Mouse (Mus musculus) forebrain, embryonic 16.5 days (tissue): ENCODE measurements around the gene Snd1. TPM values are rescaled to one million over a fixed set of nuclear protein-coding genes. Genes with fewer than 3 reads are reported as not detected.

ENCODE experiments used
- ATAC-seq: fragments of 200-750 bp; cut with Nextera tagmentation; 2 replicates; pipeline ENCODE4 v1.8.0; 2017; ENCODE audit warnings: mild to moderate bottlenecking, moderate library complexity
- H3K27ac ChIP-seq: fragments of 300-500 bp; sonication (generic); 2 replicates; pipeline ENCODE4 v1.5.1; 2014; ENCODE audit warnings: low read length, control low read depth
- H3K27me3 ChIP-seq: fragments of 300-500 bp; sonication (generic); replicated peaks from 2 replicates; pipeline ENCODE4 v1.6.1; 2014; ENCODE audit warnings: low read length; ENCODE audit not compliant: control insufficient read depth, insufficient read depth
- H3K36me3 ChIP-seq: fragments of 300-500 bp; sonication (generic); 2 replicates; pipeline ENCODE4 v1.6.1; 2014; ENCODE audit not compliant: control insufficient read depth, insufficient read depth
- H3K4me1 ChIP-seq: fragments of 300-500 bp; sonication (generic); replicated peaks from 2 replicates; pipeline ENCODE4 v1.6.1; 2014; ENCODE audit warnings: low read length; ENCODE audit not compliant: control insufficient read depth, insufficient read depth
- H3K4me2 ChIP-seq: fragments of 300-500 bp; sonication (generic); 2 replicates; pipeline ENCODE4 v1.6.1; 2014; ENCODE audit warnings: mild to moderate bottlenecking, low read length, control low read depth
- H3K4me3 ChIP-seq: fragments of 300-500 bp; sonication (generic); replicated peaks from 2 replicates; pipeline ENCODE4 v1.5.1; 2014; ENCODE audit warnings: mild to moderate bottlenecking, low read length, control low read depth
- H3K9ac ChIP-seq: fragments of 300-500 bp; sonication (generic); replicated peaks from 2 replicates; pipeline ENCODE4 v1.6.1; 2014; ENCODE audit warnings: low read depth, low read length, control low read depth
- H3K9me3 ChIP-seq: fragments of 300-500 bp; sonication (generic); 2 replicates; pipeline ENCODE4 v1.6.1; 2016; ENCODE audit warnings: low read length; ENCODE audit not compliant: control insufficient read depth
- WGBS: fragments of 180-500 bp; shearing (Covaris S2); extraction: QIAGEN DNeasy Blood & Tissue Kit; methylation state at CpG from one replicate; pipeline ENCODE4 v1.1.7; 2014; 5-methylcytosine and 5-hydroxymethylcytosine counted together
- polyA plus RNA-seq: library from polyadenylated mRNA; unstranded; fragments of >200 nt; fragmentation: Nextera tagmentation; extraction: Ambion mirVana; gene quantifications from 2 replicates; pipeline ENCODE4 v1.2.1, GENCODE M21; 2015

Gene Snd1
- polyA plus RNA-seq, 1 experiment from 2014 or later = 81.0 TPM

- WGBS = 49% methylated on average over 9 of the region's 9 CpGs
Observed at GRCm38 (mm10) chr6:28826689-28827389, 351.9 kb downstream of the Snd1 start.

GRCm38 (mm10) chr6:28827565-28827964 is 352.6 kb downstream of the Snd1 start:
- H3K9me3 ChIP-seq = no peaks in the 10 kb centered on the region
- H3K4me2 ChIP-seq = peak overlapping the region; percentile 95
- H3K27me3 ChIP-seq = no peaks in the 10 kb centered on the region
- ATAC-seq = no peak
- H3K9ac ChIP-seq = peak overlapping the region; percentile 41
- peaks cover 2% of the 10 kb centered on the region for H3K36me3 ChIP-seq
- no peak overlapping the region for H3K27ac ChIP-seq
- 7% methylated on average over 3 of the region's 3 CpGs for WGBS
- peaks cover 67% of the 10 kb centered on the region for H3K4me1 ChIP-seq
- H3K4me3 ChIP-seq = peak overlapping the region; percentile 44

More at GRCm38 (mm10) chr6:28826689-28827389, 351.9 kb downstream of the Snd1 start:
- no peaks in the 10 kb centered on the region for H3K9me3 ChIP-seq
- no peak overlapping the region for H3K27ac ChIP-seq
- H3K36me3 ChIP-seq = peaks cover 2% of the 10 kb centered on the region
- H3K27me3 ChIP-seq = no peaks in the 10 kb centered on the region
- peak overlapping the region; percentile 95 for H3K4me2 ChIP-seq
- peaks cover 67% of the 10 kb centered on the region for H3K4me1 ChIP-seq
- H3K4me3 ChIP-seq = peak overlapping the region; percentile 44
- H3K9ac ChIP-seq = peak overlapping the region; percentile 41; the same call in 1 of the 2 replicates
- ATAC-seq = 0 out of 2 replicates have a peak, but pooled peaks have one; percentile 11

GRCm38 (mm10) chr6:28828593-28828992 is 353.7 kb downstream of the Snd1 start:
- no peak for ATAC-seq
- Histone ChIP-seq H3K4me1 (peaks cover 70% of the 10 kb centered on the region), H3K9ac (peak overlapping the region; percentile 55), H3K27me3 (no peaks in the 10 kb centered on the region), H3K27ac (0 out of 2 replicates have a peak overlapping the region, but pooled peaks have one; percentile 26), H3K4me3 (peak overlapping the region; percentile 47), H3K4me2 (peak overlapping the region; percentile 95), H3K36me3 (peaks cover 2% of the 10 kb centered on the region), H3K9me3 (no peaks in the 10 kb centered on the region)
- WGBS = 4% methylated on average over 6 of the region's 6 CpGs

DNA sequence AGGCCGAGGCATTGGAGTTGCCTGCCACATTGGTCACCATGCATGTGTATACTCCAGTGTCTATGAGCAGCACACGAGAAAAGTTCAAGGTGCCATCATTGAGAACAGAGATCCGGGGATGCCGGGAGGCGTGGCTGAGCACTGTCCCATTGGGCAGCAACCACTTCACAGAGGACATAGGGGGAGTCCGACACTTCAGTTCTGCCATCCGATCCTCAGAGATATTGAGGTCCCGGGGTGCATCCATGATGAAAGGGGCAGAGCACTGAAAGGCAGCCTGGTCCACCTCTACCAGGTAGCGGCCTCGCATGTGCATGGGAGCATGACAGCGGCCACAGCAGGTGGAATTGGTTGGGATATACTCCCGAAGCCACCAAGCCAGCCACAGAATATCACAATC is 355.4 kb downstream of the Snd1 start:
- Histone ChIP-seq H3K27ac (no peak overlapping the region), H3K4me1 (peaks cover 67% of the 10 kb centered on the region), H3K27me3 (no peaks in the 10 kb centered on the region), H3K4me2 (peak overlapping the region; percentile 95), H3K9me3 (no peaks in the 10 kb centered on the region), H3K9ac (no peak overlapping the region), H3K36me3 (no peaks in the 10 kb centered on the region; the same call in 1 of the 2 replicates), H3K4me3 (0 out of 2 replicates have a peak overlapping the region, but pooled peaks have one; percentile 66)
- no peak for ATAC-seq
- WGBS = 93% methylated on average over 12 of the region's 12 CpGs

- H3K4me3 ChIP-seq = peak within 1 kb of the TSS; percentile 66
- peak within 1 kb of the TSS; percentile 93 for H3K27ac ChIP-seq
- peak within 1 kb of the TSS; percentile 89 for H3K9ac ChIP-seq
- no peaks in the 10 kb centered on the region for H3K9me3 ChIP-seq
- no peaks in the 10 kb centered on the region; the same call in 1 of the 2 replicates for H3K36me3 ChIP-seq
- peaks cover 57% of the 10 kb centered on the region for H3K4me1 ChIP-seq
- WGBS = 27% methylated on average over 27 of the region's 27 CpGs
- peak within 1 kb of the TSS; percentile 95 for H3K4me2 ChIP-seq
- no peaks in the 10 kb centered on the region for H3K27me3 ChIP-seq
- ATAC-seq = no peak
Observed at GRCm38 (mm10) chr6:28831011-28831853, 356.3 kb downstream of the Snd1 start, which contains the start of gene Lrrc4. Gene Lrrc4, minus strand, starts transcription at chr6:28831747.

DNA sequence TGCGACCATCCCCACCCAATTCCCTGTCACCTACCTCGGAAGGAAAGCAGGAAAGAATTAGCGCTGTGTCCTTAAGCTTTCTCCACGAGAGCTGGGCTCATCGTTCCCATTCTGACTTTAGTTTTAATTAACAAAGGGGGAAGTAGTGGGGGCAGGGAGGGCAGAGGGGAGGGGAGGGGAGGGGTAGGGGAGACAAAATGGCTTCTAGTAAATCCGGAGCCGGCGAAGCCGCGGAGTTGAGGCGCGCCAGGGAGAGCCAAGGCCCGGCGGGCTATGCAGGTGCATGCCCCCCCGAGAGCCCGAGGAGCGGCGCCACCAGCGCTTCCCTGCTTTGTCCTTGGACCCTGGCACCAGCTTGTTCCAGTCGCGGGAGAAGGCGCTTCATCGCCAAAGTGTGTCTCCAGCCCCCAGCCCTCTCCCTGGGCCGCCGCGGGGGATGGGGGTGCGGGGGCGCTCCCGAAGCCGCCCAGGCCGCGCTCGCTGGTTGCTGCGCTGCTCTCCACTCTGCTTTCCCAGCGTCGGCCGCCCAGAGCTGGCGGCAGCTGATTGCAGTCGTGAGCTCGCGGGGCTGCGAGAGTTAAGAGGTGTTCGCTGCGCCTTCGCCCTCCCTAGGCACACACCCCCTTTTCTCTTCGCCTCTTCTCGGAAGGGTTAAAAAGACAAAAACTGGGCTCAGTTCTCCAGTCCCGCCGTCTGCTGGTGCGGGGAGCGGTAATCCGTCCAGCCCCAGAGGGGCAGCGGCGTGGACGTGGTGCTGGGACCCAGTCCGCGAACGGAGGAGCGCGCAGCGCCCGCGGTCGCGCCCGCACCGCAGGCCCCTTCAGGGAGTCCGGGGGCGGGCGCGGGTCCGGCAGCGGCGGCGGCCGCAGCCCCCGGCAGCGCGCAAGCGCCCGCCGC is 357.2 kb downstream of the Snd1 start:
- peak; percentile 36 for ATAC-seq
- peak overlapping the region; percentile 89 for H3K9ac ChIP-seq
- peak overlapping the region; percentile 95 for H3K4me2 ChIP-seq
- H3K27ac ChIP-seq = peak overlapping the region; percentile 93
- H3K9me3 ChIP-seq = no peaks in the 10 kb centered on the region
- under 1% methylated on average over 76 of the region's 82 CpGs for WGBS
- peaks cover 50% of the 10 kb centered on the region for H3K4me1 ChIP-seq
- peak overlapping the region; percentile 66 for H3K4me3 ChIP-seq
- H3K27me3 ChIP-seq = no peaks in the 10 kb centered on the region
- no peaks in the 10 kb centered on the region; the same call in 1 of the 2 replicates for H3K36me3 ChIP-seq

- H3K36me3 ChIP-seq = no peaks in the 10 kb centered on the region; the same call in 1 of the 2 replicates
- peak overlapping the region; percentile 95 for H3K4me2 ChIP-seq
- ATAC-seq = peak; percentile 84
- peak overlapping the region; percentile 93 for H3K27ac ChIP-seq
- no peaks in the 10 kb centered on the region for H3K9me3 ChIP-seq
- H3K27me3 ChIP-seq = no peaks in the 10 kb centered on the region
- under 1% methylated on average over 56 of the region's 58 CpGs for WGBS
- H3K4me1 ChIP-seq = peaks cover 42% of the 10 kb centered on the region
- peak overlapping the region; percentile 66 for H3K4me3 ChIP-seq
- H3K9ac ChIP-seq = peak overlapping the region; percentile 89
Observed at GRCm38 (mm10) chr6:28832751-28833291, 357.9 kb downstream of the Snd1 start.

DNA sequence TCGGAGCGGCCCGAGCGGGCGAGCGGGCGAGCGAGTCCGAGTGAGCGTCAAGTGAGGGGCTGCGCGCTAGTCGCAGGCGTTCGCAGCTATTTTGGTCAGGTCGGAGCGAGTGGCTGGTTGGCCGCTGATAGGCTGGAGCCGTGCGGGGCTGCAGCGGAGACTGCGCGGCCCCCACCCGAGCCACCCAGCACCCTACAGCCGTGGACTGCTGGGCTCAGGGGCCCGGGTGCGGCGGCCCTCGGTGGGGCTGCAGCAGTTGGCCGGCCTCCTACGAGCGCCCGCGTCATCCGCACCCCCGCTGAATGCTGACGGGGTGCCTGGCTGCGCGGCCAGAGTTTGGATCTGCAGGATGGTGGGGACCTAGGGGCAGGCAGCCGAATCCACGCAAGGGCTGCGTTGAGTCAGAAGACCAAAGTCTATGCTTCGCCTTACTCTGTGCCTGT is 358.5 kb downstream of the Snd1 start:
- peaks cover 39% of the 10 kb centered on the region for H3K4me1 ChIP-seq
- H3K27ac ChIP-seq = peak overlapping the region; percentile 93
- peak overlapping the region; percentile 89 for H3K9ac ChIP-seq
- ATAC-seq = peak; percentile 73
- H3K9me3 ChIP-seq = no peaks in the 10 kb centered on the region
- peak overlapping the region; percentile 66 for H3K4me3 ChIP-seq
- no peaks in the 10 kb centered on the region; the same call in 1 of the 2 replicates for H3K36me3 ChIP-seq
- H3K27me3 ChIP-seq = no peaks in the 10 kb centered on the region
- peak overlapping the region; percentile 95 for H3K4me2 ChIP-seq
- under 1% methylated on average over 37 of the region's 43 CpGs for WGBS
